Mouse (Mus musculus) lung, adult 2 months (tissue): ENCODE measurements around the gene Klhl11.

Experiments
- CTCF ChIP-seq: fragments of 200-500 bp; IDR thresholded peaks from 2 replicates; pipeline ENCODE4 v1.5.1; 2011; ENCODE audit warnings: mild to moderate bottlenecking, low read length, control low read depth; ENCODE audit not compliant: insufficient read depth
- POLR2A ChIP-seq: fragments of 200-500 bp; IDR thresholded peaks from 2 replicates; pipeline ENCODE4 v1.6.1; 2011; ENCODE audit warnings: low read depth, mild to moderate bottlenecking, control low read depth, low read length, borderline replicate concordance; ENCODE audit errors: extremely low read depth

GRCm38 (mm10) chr11:100476281-100476680 lies 3.7 kb upstream of the Klhl11 start:
- TF ChIP-seq POLR2A (no peak), CTCF (no peak)
